Comparison of ENCODE assay signal across 8 mouse cellular contexts in genomic region chr7:45739162-45739763, GRCm38 (mm10). TPM values are rescaled to one million over a fixed set of nuclear protein-coding genes. Genes with fewer than 3 reads are reported as not detected.
DNase-seq lines count a peak whose midpoint lies in the region; ATAC-seq and TF ChIP-seq lines count a peak whose summit lies in the region.

No protein-coding gene starts in this region.

- H3K36me3 ChIP-seq in limb, embryonic 14.5 days (ENCODE audit: control insufficient read depth, insufficient read depth, low read length), result no peaks in the 10 kb centered on the region
- H3K36me3 ChIP-seq in stomach, embryonic 15.5 days, result no peaks in the 10 kb centered on the region

- H3K9me3 ChIP-seq in limb, embryonic 14.5 days (ENCODE audit: control insufficient read depth, low read length), result no peaks in the 10 kb centered on the region
- no peaks in the 10 kb centered on the region for H3K9me3 ChIP-seq in stomach, embryonic 15.5 days

- no peak for TF ChIP-seq POLR2A in limb, embryonic 14.5 days (IDR thresholded peaks at IDR 0.05; ENCODE audit: borderline replicate concordance, extremely low read depth, insufficient read depth, insufficient read length)

- no peak overlapping the region for H3K27ac ChIP-seq in limb, embryonic 14.5 days (replicated peaks; ENCODE audit: low read depth, low read length)
- no peak overlapping the region for H3K27ac ChIP-seq in stomach, embryonic 15.5 days

- H3K4me3 ChIP-seq in limb, embryonic 14.5 days (replicated peaks; ENCODE audit: low read length), result no peak overlapping the region
- H3K4me3 ChIP-seq in stomach, embryonic 15.5 days (replicated peaks), result no peak overlapping the region

- H3K4me1 ChIP-seq in limb, embryonic 14.5 days (ENCODE audit: control insufficient read depth, insufficient read depth, low read length), result no peaks in the 10 kb centered on the region
- H3K4me1 ChIP-seq in stomach, embryonic 15.5 days, result peaks cover 6% of the 10 kb centered on the region; the same call in 1 of the 2 replicates

- WGBS in limb, embryonic 14.5 days, result 11% methylated on average over 9 of the region's 9 CpGs
- WGBS in stomach, embryonic 15.5 days, result 7% methylated on average over 9 of the region's 9 CpGs

- peak; percentile 79; the same call in 1 of the 2 replicates for ATAC-seq in limb, embryonic 14.5 days (ENCODE audit: low FRiP score, low read depth)
- peak; percentile 86 for ATAC-seq in stomach, embryonic 15.5 days (ENCODE audit: insufficient read depth, low FRiP score, low read depth)

- H3K4me2 ChIP-seq in limb, embryonic 14.5 days (replicated peaks; ENCODE audit: low read depth, low read length, severe bottlenecking), result no peak overlapping the region
- H3K4me2 ChIP-seq in stomach, embryonic 15.5 days, result no peak overlapping the region

- H3K27me3 ChIP-seq in limb, embryonic 14.5 days (ENCODE audit: control insufficient read depth, insufficient read depth, low read length), result no peaks in the 10 kb centered on the region
- H3K27me3 ChIP-seq in stomach, embryonic 15.5 days (replicated peaks), result no peaks in the 10 kb centered on the region

- H3K9ac ChIP-seq in limb, embryonic 14.5 days (ENCODE audit: low read depth, low read length, severe bottlenecking), result no peak overlapping the region
- no peak overlapping the region for H3K9ac ChIP-seq in stomach, embryonic 15.5 days

- DNase-seq in urinary bladder, postnatal 14 days (ENCODE audit: low spot score), result peak; percentile 87
- DNase-seq in urinary bladder, postnatal 10 days (ENCODE audit: low spot score), result no peak
- DNase-seq in cerebellum, postnatal 4 days (ENCODE audit: low spot score in 2 of 2), result peak; percentile 62 to 84
- peak; percentile 79 for DNase-seq in gastrocnemius, postnatal 10 days
- peak; percentile 86 for DNase-seq in kidney, adult 9 months
- DNase-seq in limb, embryonic 14.5 days (ENCODE audit: low spot score), result peak; percentile 72
- peak; percentile 96 for DNase-seq in naive thymus-derived CD4-positive, alpha-beta T cell, adult 2 months (ENCODE audit: low read depth)

RNA-seq across cellular contexts. Expression of gene Spaca4, which starts 13.7 kb away (rescaled TPM):
- not detected for total RNA-seq in gastrocnemius, postnatal 10 days (2021)
- polyA plus RNA-seq in limb, embryonic 14.5 days (2012; rRNA removed), result not detected in 2 replicates
- not detected in 2 replicates for polyA plus RNA-seq in limb, embryonic 14.5 days (2014; fragmentation: Nextera tagmentation; extraction: Ambion mirVana)
- 0.45 TPM in 1 of 2 replicates, not detected in the other for polyA plus RNA-seq in stomach, embryonic 15.5 days (2015; fragmentation: Nextera tagmentation; extraction: Ambion mirVana)

RNA-seq across cellular contexts. Expression of gene Fam83e, which starts 18.3 kb away (rescaled TPM):
- total RNA-seq in gastrocnemius, postnatal 10 days (2021), result under 1 TPM; 0.12 to 0.45 TPM
- polyA plus RNA-seq in limb, embryonic 14.5 days (2012; rRNA removed), result 0.92 and 0.95 TPM in 2 replicates
- polyA plus RNA-seq in limb, embryonic 14.5 days (2014; fragmentation: Nextera tagmentation; extraction: Ambion mirVana), result 0.30 and 0.48 TPM in 2 replicates
- 12.8 and 13.3 TPM in 2 replicates for polyA plus RNA-seq in stomach, embryonic 15.5 days (2015; fragmentation: Nextera tagmentation; extraction: Ambion mirVana)

RNA-seq across cellular contexts. Expression of gene Sphk2, which starts 21.5 kb away (rescaled TPM):
- 10 to 100 TPM; 11.8 to 13.8 TPM for total RNA-seq in gastrocnemius, postnatal 10 days (2021)
- polyA plus RNA-seq in limb, embryonic 14.5 days (2012; rRNA removed), result 36.9 and 48.5 TPM in 2 replicates
- polyA plus RNA-seq in limb, embryonic 14.5 days (2014; fragmentation: Nextera tagmentation; extraction: Ambion mirVana), result 27.5 and 29.2 TPM in 2 replicates
- polyA plus RNA-seq in stomach, embryonic 15.5 days (2015; fragmentation: Nextera tagmentation; extraction: Ambion mirVana), result 35.4 and 36.7 TPM in 2 replicates

RNA-seq across cellular contexts. Expression of gene Rpl18, which starts 24.0 kb away (rescaled TPM):
- total RNA-seq in gastrocnemius, postnatal 10 days (2021), result 100 to 1,000 TPM; 793 to 822 TPM
- 1,056 and 1,196 TPM in 2 replicates for polyA plus RNA-seq in limb, embryonic 14.5 days (2012; rRNA removed)
- polyA plus RNA-seq in limb, embryonic 14.5 days (2014; fragmentation: Nextera tagmentation; extraction: Ambion mirVana), result 1,210 and 1,246 TPM in 2 replicates
- 954 and 1,069 TPM in 2 replicates for polyA plus RNA-seq in stomach, embryonic 15.5 days (2015; fragmentation: Nextera tagmentation; extraction: Ambion mirVana)

RNA-seq across cellular contexts. Expression of gene Dbp, which starts 34.4 kb away (rescaled TPM):
- 10 to 100 TPM; 35.9 to 37.9 TPM for total RNA-seq in gastrocnemius, postnatal 10 days (2021)
- polyA plus RNA-seq in limb, embryonic 14.5 days (2012; rRNA removed), result 15.1 and 16.8 TPM in 2 replicates
- polyA plus RNA-seq in limb, embryonic 14.5 days (2014; fragmentation: Nextera tagmentation; extraction: Ambion mirVana), result 7.0 and 8.9 TPM in 2 replicates
- polyA plus RNA-seq in stomach, embryonic 15.5 days (2015; fragmentation: Nextera tagmentation; extraction: Ambion mirVana), result 2.8 and 4.4 TPM in 2 replicates
